Mouse (Mus musculus) testis, adult 2 months (tissue): ENCODE measurements around the gene Dtnbp1.

ENCODE experiments used
- CTCF ChIP-seq: fragments of 200-500 bp; IDR thresholded peaks from 2 replicates; pipeline ENCODE4 v1.5.1; 2012; ENCODE audit warnings: low read depth, mild to moderate bottlenecking, inconsistent platforms, low read length, moderate library complexity; ENCODE audit not compliant: control insufficient read depth, insufficient read depth, insufficient replicate concordance
- POLR2A ChIP-seq: fragments of 200-500 bp; IDR thresholded peaks from 2 replicates; pipeline ENCODE4 v1.6.1; 2012; ENCODE audit warnings: low read depth, mild to moderate bottlenecking, inconsistent platforms, low read length, moderate library complexity; ENCODE audit not compliant: control insufficient read depth

GRCm38 (mm10) chr13:44985321-44985720 is 16.6 kb downstream of the Dtnbp1 start:
- TF ChIP-seq CTCF: no peak
- no peak for TF ChIP-seq POLR2A
